Comparison of ENCODE assay signal across 10 mouse cellular contexts in the genomic region with DNA sequence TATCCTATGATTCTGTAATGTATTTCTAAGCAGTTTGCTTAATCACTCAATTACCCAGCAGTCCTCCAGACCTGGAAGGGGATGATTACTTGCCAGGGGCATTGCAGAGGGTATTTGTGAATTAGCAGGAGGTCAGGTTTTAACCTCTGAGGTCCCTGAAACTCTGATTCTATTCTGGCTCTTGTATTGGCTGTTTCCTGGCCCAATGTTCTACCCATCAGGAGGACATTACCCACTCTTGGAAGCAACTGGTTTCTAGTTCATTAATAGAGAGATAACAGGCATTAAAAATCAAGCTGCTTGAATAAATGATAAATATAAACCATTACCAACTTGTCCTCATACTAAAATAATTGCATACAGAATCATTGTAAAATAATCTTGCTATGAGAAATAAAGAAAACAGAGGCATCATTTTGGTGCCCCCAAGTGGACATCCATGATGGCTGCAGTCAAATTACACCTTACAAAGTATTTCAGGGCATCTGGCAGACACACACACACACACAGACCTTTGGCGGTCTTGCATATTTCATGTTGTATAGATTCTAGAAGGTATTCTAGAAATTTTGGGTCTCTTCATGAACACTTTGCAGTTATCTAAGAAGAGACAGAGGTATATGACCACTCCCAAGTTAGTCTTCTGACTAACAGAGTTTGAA.
DNase-seq lines count a peak whose midpoint lies in the region; ATAC-seq and TF ChIP-seq lines count a peak whose summit lies in the region.
"Had no signal": no experiment of that assay in that cellular context is flagged by ENCODE, and none has a peak within 500 bp of the region (broad histone marks: within the 10 kb centered on the region; RNA-seq: fewer than 3 reads in every experiment).

No protein-coding gene starts in this region.

- no peaks in the 10 kb centered on the region for H3K27me3 ChIP-seq in forebrain, embryonic 13.5 days
- H3K27me3 ChIP-seq in midbrain, embryonic 14.5 days (ENCODE audit: control insufficient read depth, insufficient read depth, low read length) = no peaks in the 10 kb centered on the region
- H3K27me3 ChIP-seq: limb, embryonic 12.5 days; stomach, embryonic 15.5 days had no signal

- ATAC-seq in forebrain, embryonic 13.5 days = peak; percentile 62
- peak; percentile 24; the same call in 1 of the 2 replicates for ATAC-seq in midbrain, embryonic 14.5 days (ENCODE audit: low FRiP score, low TSS enrichment)

- no peak overlapping the region for H3K4me3 ChIP-seq in forebrain, embryonic 13.5 days
- H3K4me3 ChIP-seq in layer of hippocampus, adult 2 months = no peak overlapping the region
- H3K4me3 ChIP-seq in midbrain, embryonic 14.5 days (replicated peaks; ENCODE audit: low read depth, low read length) = no peak overlapping the region
- H3K4me3 ChIP-seq: limb, embryonic 12.5 days; stomach, embryonic 15.5 days had no signal

- no peak overlapping the region for H3K4me2 ChIP-seq in forebrain, embryonic 13.5 days
- no peak overlapping the region for H3K4me2 ChIP-seq in midbrain, embryonic 14.5 days (ENCODE audit: low read length)
- H3K4me2 ChIP-seq: limb, embryonic 12.5 days; stomach, embryonic 15.5 days had no signal

- WGBS in forebrain, embryonic 13.5 days = 69% methylated on average over 1 of the region's 1 CpGs
- 74% methylated on average over 1 of the region's 1 CpGs for WGBS in midbrain, embryonic 14.5 days

- peak; percentile 91 for TF ChIP-seq CTCF in layer of hippocampus, adult 2 months (conservative IDR thresholded peaks at IDR 0.05)

- peak; percentile 7 to 27 for DNase-seq in heart, adult 18-20 months
- no peak for DNase-seq in heart, adult 9 months (ENCODE audit: low spot score in 2 of 2)
- DNase-seq in urinary bladder, postnatal 36 days (ENCODE audit: low spot score in 2 of 2) = peak; percentile 2 to 3
- DNase-seq in urinary bladder, postnatal 4 days (ENCODE audit: low spot score in 2 of 2) = no peak
- DNase-seq in layer of hippocampus, adult 2 months (ENCODE audit: low spot score in 2 of 2) = peak; percentile 52 to 68
- DNase-seq in midbrain, embryonic 14.5 days = peak; percentile 85
- DNase-seq in thymus, postnatal 25 days = peak; percentile 60

- H3K9me3 ChIP-seq in forebrain, embryonic 13.5 days (replicated peaks) = no peaks in the 10 kb centered on the region
- no peaks in the 10 kb centered on the region for H3K9me3 ChIP-seq in midbrain, embryonic 14.5 days (ENCODE audit: control insufficient read depth, low read length)
- H3K9me3 ChIP-seq: limb, embryonic 12.5 days; stomach, embryonic 15.5 days had no signal

- no peak overlapping the region for H3K27ac ChIP-seq in forebrain, embryonic 13.5 days
- no peak overlapping the region for H3K27ac ChIP-seq in layer of hippocampus, adult 2 months
- no peak overlapping the region for H3K27ac ChIP-seq in midbrain, embryonic 14.5 days (replicated peaks; ENCODE audit: low read depth, low read length)
- H3K27ac ChIP-seq: limb, embryonic 12.5 days; stomach, embryonic 15.5 days had no signal

- H3K36me3 ChIP-seq in forebrain, embryonic 13.5 days (ENCODE audit: poor library complexity, severe bottlenecking) = no peaks in the 10 kb centered on the region
- no peaks in the 10 kb centered on the region for H3K36me3 ChIP-seq in midbrain, embryonic 14.5 days (ENCODE audit: control insufficient read depth, insufficient read depth, low read length)
- H3K36me3 ChIP-seq: limb, embryonic 12.5 days; stomach, embryonic 15.5 days had no signal

- no peaks in the 10 kb centered on the region for H3K4me1 ChIP-seq in forebrain, embryonic 13.5 days
- H3K4me1 ChIP-seq in midbrain, embryonic 14.5 days (ENCODE audit: control insufficient read depth, insufficient read depth, low read length) = no peaks in the 10 kb centered on the region
- H3K4me1 ChIP-seq: limb, embryonic 12.5 days; stomach, embryonic 15.5 days had no signal

- no peak overlapping the region for H3K9ac ChIP-seq in forebrain, embryonic 13.5 days
- no peak overlapping the region for H3K9ac ChIP-seq in midbrain, embryonic 14.5 days (replicated peaks; ENCODE audit: low read length)
- H3K9ac ChIP-seq: limb, embryonic 12.5 days; stomach, embryonic 15.5 days had no signal

Comparison
In these comparisons a context has a peak if more than half of its experiments do, and no peak if none do; other contexts are left out.
1. DNase-seq: peak in heart, adult 18-20 months (2 of 2), urinary bladder, postnatal 36 days (2 of 2), layer of hippocampus, adult 2 months (2 of 2), midbrain, embryonic 14.5 days (single experiment) and thymus, postnatal 25 days (single experiment); none in heart, adult 9 months (0 of 2) and urinary bladder, postnatal 4 days (0 of 2).